Comparison of ENCODE assay signal across 10 mouse cellular contexts in the genomic region with DNA sequence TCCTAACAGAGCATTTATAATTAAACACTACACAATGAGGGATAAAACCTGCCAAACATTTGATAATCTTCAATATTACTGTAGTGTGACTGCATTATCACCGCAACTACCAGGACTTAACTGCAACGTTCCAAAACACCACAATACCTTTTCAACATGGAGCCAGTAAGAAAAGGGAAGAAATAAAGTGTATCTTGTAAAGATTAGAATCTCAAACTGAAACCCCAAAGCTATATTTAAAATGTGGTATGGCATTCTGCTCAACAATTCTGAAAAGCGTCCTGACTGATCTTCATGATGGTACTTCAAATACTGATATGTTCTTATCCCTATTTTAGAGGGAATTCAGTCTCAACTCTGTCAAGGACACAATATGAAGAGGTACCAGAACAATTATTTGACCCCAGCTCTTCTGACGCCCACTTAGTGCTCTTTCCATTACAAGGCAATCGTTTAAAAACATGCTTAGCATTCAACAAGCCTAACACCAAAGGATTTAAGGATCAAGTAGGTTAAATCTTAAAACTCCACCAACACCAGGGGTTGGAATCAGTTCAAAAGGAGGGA. TPM values are rescaled to one million over a fixed set of nuclear protein-coding genes. Genes with fewer than 3 reads are reported as not detected.
DNase-seq lines count a peak whose midpoint lies in the region; ATAC-seq and TF ChIP-seq lines count a peak whose summit lies in the region.
"Had no signal": no experiment of that assay in that cellular context is flagged by ENCODE, and none has a peak within 500 bp of the region (broad histone marks: within the 10 kb centered on the region; RNA-seq: fewer than 3 reads in every experiment).

No protein-coding gene starts in this region.

- ATAC-seq in embryonic facial prominence, embryonic 12.5 days (ENCODE audit: insufficient number of reproducible peaks, insufficient read depth, low FRiP score, low TSS enrichment): no peak
- no peak for ATAC-seq in lung, postnatal 0 days
- ATAC-seq in liver, embryonic 12.5 days: no peak
- ATAC-seq in stomach, postnatal 0 days (ENCODE audit: low FRiP score, low TSS enrichment): no peak

- H3K27ac ChIP-seq in embryonic facial prominence, embryonic 12.5 days: no peak overlapping the region
- no peak overlapping the region for H3K27ac ChIP-seq in embryonic facial prominence, embryonic 10.5 days (replicated peaks)
- peak overlapping the region; percentile 94 for H3K27ac ChIP-seq in lung, postnatal 0 days (ENCODE audit: low read length)
- H3K27ac ChIP-seq in liver, embryonic 12.5 days: no peak overlapping the region
- H3K27ac ChIP-seq in stomach, postnatal 0 days (replicated peaks): no peak overlapping the region

- peaks cover 4% of the 10 kb centered on the region; the same call in 1 of the 2 replicates for H3K4me1 ChIP-seq in embryonic facial prominence, embryonic 12.5 days
- peaks cover 21% of the 10 kb centered on the region for H3K4me1 ChIP-seq in embryonic facial prominence, embryonic 10.5 days
- H3K4me1 ChIP-seq in lung, postnatal 0 days (ENCODE audit: insufficient read depth, low read depth, low read length): peaks cover 11% of the 10 kb centered on the region
- H3K4me1 ChIP-seq in liver, embryonic 12.5 days: peaks cover 48% of the 10 kb centered on the region
- no peaks in the 10 kb centered on the region for H3K4me1 ChIP-seq in stomach, postnatal 0 days (replicated peaks; ENCODE audit: control insufficient read depth, insufficient read depth)

- peak overlapping the region; percentile 87 for H3K4me2 ChIP-seq in embryonic facial prominence, embryonic 12.5 days (replicated peaks)
- peak overlapping the region; percentile 90 for H3K4me2 ChIP-seq in lung, postnatal 0 days (replicated peaks; ENCODE audit: low read depth, low read length)
- H3K4me2 ChIP-seq in liver, embryonic 12.5 days: peak overlapping the region; percentile 99
- H3K4me2 ChIP-seq in stomach, postnatal 0 days (replicated peaks; ENCODE audit: low read depth): peak overlapping the region; percentile 83

- 59% methylated on average over 5 of the region's 5 CpGs for WGBS in embryonic facial prominence, embryonic 12.5 days
- WGBS in embryonic facial prominence, embryonic 10.5 days: 60% methylated on average over 5 of the region's 5 CpGs
- WGBS in lung, postnatal 0 days: 25% methylated on average over 5 of the region's 5 CpGs
- WGBS in liver, embryonic 12.5 days (ENCODE audit: insufficient replicate concordance): 30% methylated on average over 5 of the region's 5 CpGs
- 37% methylated on average over 5 of the region's 5 CpGs for WGBS in stomach, postnatal 0 days

- 0 out of 2 replicates have a peak, but pooled peaks cover 11% of the 10 kb centered on the region for H3K27me3 ChIP-seq in embryonic facial prominence, embryonic 12.5 days
- peaks cover 61% of the 10 kb centered on the region for H3K27me3 ChIP-seq in embryonic facial prominence, embryonic 10.5 days (replicated peaks; ENCODE audit: low read depth, poor library complexity, severe bottlenecking)
- no peaks in the 10 kb centered on the region for H3K27me3 ChIP-seq in lung, postnatal 0 days (replicated peaks; ENCODE audit: insufficient read depth, low read length)
- H3K27me3 ChIP-seq in liver, embryonic 12.5 days (replicated peaks): peaks cover 4% of the 10 kb centered on the region
- no peaks in the 10 kb centered on the region for H3K27me3 ChIP-seq in stomach, postnatal 0 days (ENCODE audit: control insufficient read depth, insufficient read depth, low read length)

- H3K9ac ChIP-seq in embryonic facial prominence, embryonic 12.5 days: 0 out of 2 replicates have a peak overlapping the region, but pooled peaks have one; percentile 1
- H3K9ac ChIP-seq in lung, postnatal 0 days (replicated peaks; ENCODE audit: low read depth): peak overlapping the region; percentile 76; the same call in 1 of the 2 replicates
- peak overlapping the region; percentile 82; the same call in 1 of the 2 replicates for H3K9ac ChIP-seq in liver, embryonic 12.5 days
- no peak overlapping the region for H3K9ac ChIP-seq in stomach, postnatal 0 days (ENCODE audit: low read length)

- DNase-seq in embryonic facial prominence, embryonic 10.5 days (ENCODE audit: low spot score): no peak
- no peak for DNase-seq in lung, postnatal 0 days (ENCODE audit: low spot score)
- DNase-seq in lung, postnatal 25 days (ENCODE audit: low spot score): no peak
- no peak for DNase-seq in stomach, postnatal 0 days (ENCODE audit: low spot score)
- no peak for DNase-seq in layer of hippocampus, adult 9-10 months (ENCODE audit: low spot score)
- DNase-seq in gastrocnemius, postnatal 25 days: no peak
- DNase-seq: adrenal gland, postnatal 10 days; lung, postnatal 10 days had no signal

- TF ChIP-seq EP300 in lung, postnatal 0 days (IDR thresholded peaks at IDR 0.05): no peak
- TF ChIP-seq EP300 in stomach, postnatal 0 days (optimal IDR thresholded peaks at IDR 0.05): no peak

- H3K9me3 ChIP-seq in embryonic facial prominence, embryonic 12.5 days: no peaks in the 10 kb centered on the region
- H3K9me3 ChIP-seq in embryonic facial prominence, embryonic 10.5 days: no peaks in the 10 kb centered on the region
- H3K9me3 ChIP-seq in lung, postnatal 0 days (ENCODE audit: low read length): no peaks in the 10 kb centered on the region
- no peaks in the 10 kb centered on the region for H3K9me3 ChIP-seq in liver, embryonic 12.5 days (replicated peaks)
- H3K9me3 ChIP-seq in stomach, postnatal 0 days (ENCODE audit: control insufficient read depth, low read length): no peaks in the 10 kb centered on the region

- H3K36me3 ChIP-seq in embryonic facial prominence, embryonic 12.5 days: no peaks in the 10 kb centered on the region
- no peaks in the 10 kb centered on the region for H3K36me3 ChIP-seq in embryonic facial prominence, embryonic 10.5 days (replicated peaks)
- H3K36me3 ChIP-seq in lung, postnatal 0 days (ENCODE audit: insufficient read depth, low read length): no peaks in the 10 kb centered on the region
- no peaks in the 10 kb centered on the region for H3K36me3 ChIP-seq in liver, embryonic 12.5 days
- H3K36me3 ChIP-seq in stomach, postnatal 0 days (ENCODE audit: control insufficient read depth, insufficient read depth, low read length): no peaks in the 10 kb centered on the region

- TF ChIP-seq CTCF in lung, postnatal 0 days (IDR thresholded peaks at IDR 0.05): no peak
- no peak for TF ChIP-seq CTCF in stomach, postnatal 0 days (IDR thresholded peaks at IDR 0.05; ENCODE audit: low read depth)

- no peak overlapping the region for H3K4me3 ChIP-seq in embryonic facial prominence, embryonic 12.5 days
- no peak overlapping the region; the same call in 1 of the 2 replicates for H3K4me3 ChIP-seq in embryonic facial prominence, embryonic 10.5 days
- H3K4me3 ChIP-seq in lung, postnatal 0 days (ENCODE audit: low read depth, low read length): peak overlapping the region; percentile 82
- H3K4me3 ChIP-seq in liver, embryonic 12.5 days: peak overlapping the region; percentile 85
- H3K4me3 ChIP-seq in stomach, postnatal 0 days (ENCODE audit: low read depth, low read length): peak overlapping the region; percentile 74

RNA-seq across cellular contexts. Expression of a gene that starts 1.5 kb away (rescaled TPM):
- 13.5 and 14.1 TPM in 2 replicates for polyA plus RNA-seq in embryonic facial prominence, embryonic 12.5 days (2016; fragmentation: Nextera tagmentation; extraction: Ambion mirVana)
- 4.1 and 5.1 TPM in 2 replicates for polyA plus RNA-seq in embryonic facial prominence, embryonic 10.5 days (2016; fragmentation: Nextera tagmentation; extraction: Ambion mirVana)
- polyA plus RNA-seq in lung, postnatal 0 days (2015; fragmentation: Nextera tagmentation; extraction: Ambion mirVana): 21.8 and 22.7 TPM in 2 replicates
- polyA plus RNA-seq in liver, embryonic 12.5 days (2016; fragmentation: Nextera tagmentation; extraction: Ambion mirVana): 7.3 and 8.1 TPM in 2 replicates
- polyA plus RNA-seq in stomach, postnatal 0 days (2015; fragmentation: Nextera tagmentation; extraction: Ambion mirVana): 18.9 and 21.5 TPM in 2 replicates
- total RNA-seq in gastrocnemius, postnatal 25 days (2021): 1 to 10 TPM; 5.3 to 6.1 TPM

Comparison
In these comparisons a context has a peak if more than half of its experiments do, and no peak if none do; other contexts are left out.
1. H3K4me3 ChIP-seq: peak in lung, postnatal 0 days (single experiment), liver, embryonic 12.5 days (single experiment) and stomach, postnatal 0 days (single experiment); none in embryonic facial prominence, embryonic 12.5 days (single experiment) and embryonic facial prominence, embryonic 10.5 days (single experiment).
2. Peak in every context shown above with its lines, with median percentiles within 50 percentile points of each other: H3K4me2 ChIP-seq.